Mouse (Mus musculus) v-Abl transformed pro-B cells (cell line): ENCODE data around the gene Otp.

Experiments
- in situ Hi-C, 2 experiments: fragments of 400-800 bp; cut with MboI; formaldehyde crosslinking; loops; one replicate each; pipeline ENCODE4 v1.15.1; 2025; ENCODE audit not compliant: unreplicated experiment in 2 of 2

Gene Otp

GRCm38 (mm10) chr13:94875396-94875880 is at the start of gene Otp:
Gene Otp (plus strand): TSS chr13:94875602.
- in situ Hi-C loops = no loop called here

DNA sequence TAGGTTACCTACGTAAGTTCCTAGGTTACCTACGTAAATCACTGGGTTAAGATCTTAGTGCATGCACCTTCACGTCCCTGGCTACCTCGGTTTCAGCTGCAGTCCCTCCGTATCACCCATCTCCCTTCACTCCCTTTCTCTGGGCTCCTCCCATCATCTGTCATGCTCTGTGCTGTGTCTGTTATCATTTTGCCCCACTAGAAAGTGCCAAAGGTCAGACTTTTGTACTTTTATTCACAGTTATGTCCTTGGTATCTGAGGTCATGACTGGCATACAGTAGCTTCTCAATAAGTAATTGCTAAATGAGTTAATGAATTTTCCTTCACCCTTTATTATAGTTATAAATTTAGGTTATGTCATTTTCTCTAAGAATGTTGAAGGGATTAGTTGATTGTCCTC is 49.0 kb upstream of the Otp start:
- in situ Hi-C loops = no loop called here

GRCm38 (mm10) chr13:94826986-94827385 is 48.4 kb upstream of the Otp start:
- in situ Hi-C loops = no loop called here

DNA sequence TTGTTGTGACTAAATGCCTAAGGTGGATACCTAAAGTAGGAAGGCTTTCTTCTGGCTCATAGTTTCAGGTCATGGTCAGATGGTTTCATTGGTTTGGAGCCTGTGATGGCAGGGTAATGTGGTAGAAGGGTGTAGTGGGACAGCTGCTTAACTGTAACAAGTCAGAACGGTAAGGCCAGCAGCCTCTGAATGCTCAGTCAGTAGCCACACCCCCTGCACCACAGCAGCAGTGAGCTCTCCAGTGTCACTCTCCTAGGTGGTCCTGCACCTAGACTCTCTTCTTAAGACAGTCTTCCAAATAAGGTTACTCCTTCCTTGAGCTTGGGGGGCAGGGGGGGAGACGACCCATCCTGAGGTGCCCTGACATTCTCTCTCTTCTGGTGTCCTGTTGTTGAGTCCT is 47.6 kb upstream of the Otp start:
- in situ Hi-C loops = no loop called here

DNA sequence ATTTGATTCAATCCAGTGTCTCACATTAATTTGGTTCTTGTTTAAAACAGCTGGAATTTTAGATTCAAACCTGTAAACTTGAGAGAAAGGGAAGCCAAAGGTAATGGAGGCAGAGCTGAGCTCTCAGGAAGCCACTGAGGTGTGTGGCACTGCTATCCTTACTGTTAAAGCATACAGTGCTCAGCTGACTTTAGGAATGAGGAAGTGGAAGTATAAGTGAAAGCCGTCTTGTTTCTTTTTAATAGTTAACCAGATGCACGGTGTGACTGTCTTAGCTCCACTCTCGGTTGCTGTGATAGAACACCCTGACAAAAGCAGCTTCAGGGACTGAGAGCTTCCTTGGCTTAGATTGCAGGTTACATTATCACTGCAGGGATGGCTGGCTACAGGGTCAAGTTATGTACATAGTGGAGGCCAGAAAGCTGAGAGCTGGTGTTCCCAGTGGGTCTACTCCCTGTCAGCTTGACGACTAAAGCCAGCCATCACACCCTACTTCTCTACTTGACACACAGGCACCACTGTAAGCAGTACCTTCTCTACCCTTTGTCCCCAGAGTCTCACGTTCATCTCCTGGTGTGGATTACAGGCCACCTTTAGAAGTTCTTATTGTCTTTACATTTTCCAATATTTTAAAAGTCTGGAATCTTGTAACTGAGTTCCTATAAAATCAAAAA is 37.2 kb upstream of the Otp start:
- in situ Hi-C loops = no loop called here

DNA sequence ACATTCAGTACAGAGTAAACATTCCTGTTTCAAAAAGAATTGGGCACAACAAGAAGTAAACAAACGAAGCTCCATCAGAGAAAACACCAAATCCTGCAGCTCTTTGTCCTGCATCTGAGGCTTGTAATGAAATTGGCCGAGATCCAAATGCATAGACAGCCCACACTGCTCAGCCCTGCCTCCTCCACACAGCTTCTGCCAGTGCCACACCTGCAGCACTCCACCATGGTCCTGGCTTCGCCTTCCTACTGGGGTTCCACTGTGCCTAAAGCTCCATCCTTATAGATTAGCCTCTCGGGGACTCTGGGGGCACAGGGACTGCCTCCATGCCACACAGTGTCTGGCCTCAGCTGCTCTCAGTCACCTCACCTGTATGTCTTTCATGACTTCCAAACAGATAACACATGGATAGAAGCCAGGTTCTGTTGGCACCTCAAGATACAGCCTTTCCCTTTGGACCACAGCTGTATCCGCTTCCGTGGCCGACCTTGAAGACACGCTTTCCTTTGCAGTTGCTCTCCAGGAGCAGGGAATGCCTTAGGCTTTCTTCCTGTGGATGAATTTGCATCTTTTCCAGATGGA is 36.6 kb upstream of the Otp start:
- in situ Hi-C loops = no loop called here

DNA sequence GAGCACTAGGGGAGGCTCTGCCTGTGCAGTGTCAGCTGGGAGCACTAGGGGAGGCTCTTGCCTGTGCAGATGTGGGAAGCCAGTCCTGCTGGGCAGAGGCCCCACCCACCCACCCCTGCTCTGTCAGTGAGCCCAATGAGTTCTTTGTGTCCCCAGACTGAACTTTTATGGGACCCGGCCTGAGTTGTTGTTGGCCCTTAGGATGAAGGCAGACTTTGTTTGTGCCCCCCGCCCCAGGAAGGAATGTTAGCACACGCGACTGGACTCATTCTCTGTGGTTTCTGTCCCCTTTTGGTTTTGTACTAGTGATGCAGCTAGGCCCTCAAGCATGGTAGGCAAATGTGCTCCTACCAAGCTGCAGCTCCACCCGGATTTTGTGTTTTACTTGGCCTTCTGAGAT is 32.2 kb upstream of the Otp start:
- in situ Hi-C loops = no loop called here

DNA sequence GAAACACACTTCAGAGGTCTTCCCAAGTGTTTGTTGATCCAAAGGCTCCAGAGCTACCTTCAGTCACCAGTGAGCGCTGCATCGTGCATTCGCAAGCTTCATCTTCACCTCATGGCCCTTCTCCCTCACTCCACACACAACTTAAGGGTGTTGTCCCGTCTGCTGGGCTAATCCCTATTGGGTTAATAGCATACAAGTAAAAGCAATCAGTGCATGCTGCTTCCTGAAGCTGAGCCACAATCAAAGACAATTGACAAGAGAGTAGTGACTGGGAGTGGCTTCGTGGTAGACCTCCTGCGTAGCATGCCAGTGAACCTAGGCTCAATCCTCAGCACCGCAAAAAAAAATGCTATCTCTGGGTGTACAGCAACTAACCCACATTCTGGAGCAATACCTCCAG is 27.5 kb upstream of the Otp start:
- in situ Hi-C loops = no loop called here

GRCm38 (mm10) chr13:94849351-94849750 is 26.1 kb upstream of the Otp start:
- in situ Hi-C loops = no loop called here

- in situ Hi-C loops = no loop called here
These were observed 17.3 kb upstream of the Otp start for GRCm38 (mm10) chr13:94858016-94858575.

DNA sequence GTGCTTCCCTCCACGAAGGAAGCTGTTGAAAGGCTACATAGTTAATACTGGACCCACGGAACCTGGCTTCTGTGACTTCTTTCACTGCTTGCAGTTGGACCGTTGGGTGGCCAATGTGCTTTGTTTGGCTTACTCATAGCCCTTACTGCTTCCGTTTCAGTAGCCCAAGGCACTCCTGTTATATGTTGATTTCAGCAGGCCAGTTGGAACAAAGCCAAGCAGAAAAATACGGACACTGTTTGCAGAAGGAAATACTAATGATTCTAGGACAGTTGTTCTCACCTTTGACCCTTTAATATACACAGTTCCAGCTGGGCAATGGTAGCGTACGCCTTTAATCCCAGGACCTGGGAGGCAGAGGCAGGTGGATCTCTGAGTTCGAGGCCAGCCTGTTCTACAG is 16.1 kb upstream of the Otp start:
- in situ Hi-C loops = no loop called here

GRCm38 (mm10) chr13:94862491-94863230 is 12.7 kb upstream of the Otp start:
- in situ Hi-C loops = no loop called here

DNA sequence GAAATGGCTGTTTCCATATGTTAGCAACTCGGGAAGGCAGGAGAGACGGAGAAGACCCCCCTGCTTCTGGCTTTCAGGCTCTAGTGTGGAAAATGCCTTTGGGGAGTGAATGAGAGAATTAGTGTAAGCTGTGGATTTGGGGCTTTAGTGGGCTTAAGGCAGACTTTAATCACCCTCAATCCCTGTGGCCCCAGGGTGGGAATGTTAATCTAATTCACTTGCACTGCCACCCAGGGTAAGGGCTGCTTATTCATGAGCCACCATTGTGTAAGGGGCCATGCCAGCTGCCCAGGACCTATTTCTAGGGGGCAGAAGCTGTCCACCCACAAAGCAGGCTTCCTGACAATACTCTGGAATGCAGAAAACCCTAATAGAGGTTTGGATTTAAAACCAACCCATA is 8.5 kb upstream of the Otp start:
- in situ Hi-C loops = no loop called here

DNA sequence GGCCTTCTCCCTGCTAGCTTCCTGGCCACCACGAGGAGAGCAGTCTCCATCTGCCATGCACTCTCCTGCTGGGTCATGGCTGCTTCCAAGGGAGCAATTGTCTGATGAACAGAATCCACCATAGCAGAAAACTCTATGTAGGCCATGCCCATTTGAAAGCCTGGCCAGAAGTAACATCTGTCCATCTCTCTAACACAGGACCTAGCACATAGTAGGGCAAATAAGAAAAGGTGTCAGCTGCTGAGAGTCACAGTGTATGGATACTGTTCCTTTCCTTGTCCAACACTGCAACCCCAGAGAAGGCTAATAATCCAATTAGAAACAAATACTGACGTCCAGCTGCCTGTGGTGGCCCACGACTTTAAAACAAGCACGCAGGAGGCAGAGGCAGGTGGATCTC is 7.6 kb upstream of the Otp start:
- in situ Hi-C loops = no loop called here

GRCm38 (mm10) chr13:94868478-94868950 is 6.9 kb upstream of the Otp start:
- in situ Hi-C loops = no loop called here

GRCm38 (mm10) chr13:94869541-94869940 is 5.9 kb upstream of the Otp start:
- in situ Hi-C loops = no loop called here

DNA sequence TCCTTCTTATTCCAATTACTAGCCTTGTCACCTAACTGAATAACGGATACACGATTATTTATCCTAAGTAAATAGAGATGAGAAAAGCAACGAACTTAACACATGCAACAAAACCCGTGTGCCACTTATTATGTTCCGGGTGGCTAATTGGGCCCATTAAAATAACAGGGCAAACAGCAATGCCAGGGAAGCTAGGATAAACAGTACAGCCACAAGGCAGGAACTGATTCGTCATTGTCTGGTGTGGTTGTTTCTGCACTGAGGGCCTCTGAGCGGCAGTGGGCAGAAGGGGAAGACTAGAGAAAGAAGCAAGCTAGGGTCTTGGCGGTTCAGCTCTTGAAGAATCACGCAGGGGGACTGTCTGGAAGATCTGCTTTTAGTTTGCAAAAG is 5.3 kb upstream of the Otp start:
- in situ Hi-C loops = no loop called here

DNA sequence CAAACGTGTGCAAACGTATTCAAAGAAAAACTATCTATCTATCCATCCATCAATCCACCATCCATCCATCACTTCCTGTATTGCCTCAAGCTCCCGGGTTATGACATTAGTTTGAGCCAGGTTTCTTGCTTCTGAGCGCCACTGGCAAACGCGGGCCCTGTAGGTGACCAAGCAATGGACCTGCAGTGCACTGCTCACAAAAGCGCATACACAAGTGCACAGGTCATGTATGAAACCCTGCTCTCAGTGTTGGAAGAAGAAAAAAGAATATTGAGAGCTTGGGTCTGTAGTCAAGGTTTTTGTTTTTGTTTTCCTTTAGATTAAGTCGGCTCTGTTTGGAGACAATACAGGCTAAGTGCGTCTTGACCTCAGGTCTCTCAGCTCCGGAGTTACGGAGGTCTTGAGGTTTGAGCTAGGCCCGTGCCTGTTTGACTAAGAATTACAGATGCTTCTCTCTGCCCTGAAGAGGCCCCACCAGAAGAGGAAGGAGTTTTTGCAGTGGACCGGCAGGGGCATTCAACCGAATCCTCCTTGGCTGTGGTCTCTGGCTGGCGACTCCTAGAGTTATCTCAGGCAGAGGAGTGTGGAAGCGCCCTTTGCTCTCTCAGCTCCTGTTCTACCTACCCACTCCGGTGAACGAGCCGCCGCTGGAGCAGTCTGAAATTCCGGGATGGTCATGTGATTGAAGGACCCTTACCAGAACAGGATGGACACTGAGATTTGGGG is 4.8 kb upstream of the Otp start:
- in situ Hi-C loops = no loop called here

GRCm38 (mm10) chr13:94871806-94872320 is 3.5 kb upstream of the Otp start:
- in situ Hi-C loops = no loop called here

GRCm38 (mm10) chr13:94872439-94872838 is 3.0 kb upstream of the Otp start:
- in situ Hi-C loops = no loop called here
